Mouse (Mus musculus) ovary, postnatal 10 days (tissue): ENCODE results near the gene Tmx2.
"Not testable (repeated sequence)": the region's sequence is repeated elsewhere in the genome, so short reads cannot be mapped to it uniquely, and the experiment has no call there.

Source experiments
- DNase-seq: peaks from one replicate; pipeline ENCODE4 v3.0.0; 2022; ENCODE audit warnings: low spot score

Tmx2 gene

GRCm38 (mm10) chr2:84679016-84679415 lies at the start of gene Tmx2:
Gene Tmx2, minus strand, starts transcription at chr2:84679140.
- no peak for DNase-seq

GRCm38 (mm10) chr2:84728191-84728590 lies 49.3 kb upstream of the Tmx2 start:
- DNase-seq = not testable (repeated sequence)

- DNase-seq = peak; percentile 70
These were observed 48.4 kb upstream of the Tmx2 start, which contains the start of gene Clp1 for GRCm38 (mm10) chr2:84727172-84727858. Gene Clp1, minus strand, starts transcription at chr2:84727350.

- DNase-seq = no peak
These were observed 47.8 kb upstream of the Tmx2 start for GRCm38 (mm10) chr2:84726716-84727115.

- no peak for DNase-seq
These were observed 46.8 kb upstream of the Tmx2 start for GRCm38 (mm10) chr2:84725770-84726169.

GRCm38 (mm10) chr2:84723856-84724255 lies 44.9 kb upstream of the Tmx2 start:
- no peak for DNase-seq

- no peak for DNase-seq
These were observed 42.2 kb upstream of the Tmx2 start for GRCm38 (mm10) chr2:84721182-84721581.

- DNase-seq = no peak
These were observed 41.8 kb upstream of the Tmx2 start for GRCm38 (mm10) chr2:84720718-84721117.

- DNase-seq = no peak
These were observed 38.4 kb upstream of the Tmx2 start for GRCm38 (mm10) chr2:84717357-84717756.

GRCm38 (mm10) chr2:84716423-84717355 lies 37.7 kb upstream of the Tmx2 start:
- DNase-seq = no peak

- DNase-seq = peak; percentile 62
These were observed 36.8 kb upstream of the Tmx2 start for GRCm38 (mm10) chr2:84715562-84716361.

- DNase-seq = peak; percentile 97
These were observed 36.0 kb upstream of the Tmx2 start, which contains the start of gene Zdhhc5 for GRCm38 (mm10) chr2:84714811-84715561. Gene Zdhhc5, minus strand, starts transcription at chr2:84715180.

- no peak for DNase-seq
These were observed 35.5 kb upstream of the Tmx2 start for GRCm38 (mm10) chr2:84714422-84714810.

GRCm38 (mm10) chr2:84711898-84712297 lies 33.0 kb upstream of the Tmx2 start:
- DNase-seq = no peak

GRCm38 (mm10) chr2:84707523-84707922 lies 28.6 kb upstream of the Tmx2 start:
- DNase-seq = no peak

- no peak for DNase-seq
These were observed 26.4 kb upstream of the Tmx2 start for GRCm38 (mm10) chr2:84705295-84705694.

GRCm38 (mm10) chr2:84704329-84704728 lies 25.4 kb upstream of the Tmx2 start:
- no peak for DNase-seq

- no peak for DNase-seq
These were observed 24.6 kb upstream of the Tmx2 start for GRCm38 (mm10) chr2:84703497-84703896.

GRCm38 (mm10) chr2:84695007-84695695 lies 16.2 kb upstream of the Tmx2 start:
- no peak for DNase-seq

- no peak for DNase-seq
These were observed 11.1 kb upstream of the Tmx2 start for GRCm38 (mm10) chr2:84690050-84690449.
